Mouse (Mus musculus): ENCODE results near the gene Sgta. TPM values are rescaled to one million over a fixed set of nuclear protein-coding genes. Genes with fewer than 3 reads are reported as not detected.

Gene Sgta
- polyA plus RNA-seq, 1 experiment from 2014 or later: 262 TPM

DNA sequence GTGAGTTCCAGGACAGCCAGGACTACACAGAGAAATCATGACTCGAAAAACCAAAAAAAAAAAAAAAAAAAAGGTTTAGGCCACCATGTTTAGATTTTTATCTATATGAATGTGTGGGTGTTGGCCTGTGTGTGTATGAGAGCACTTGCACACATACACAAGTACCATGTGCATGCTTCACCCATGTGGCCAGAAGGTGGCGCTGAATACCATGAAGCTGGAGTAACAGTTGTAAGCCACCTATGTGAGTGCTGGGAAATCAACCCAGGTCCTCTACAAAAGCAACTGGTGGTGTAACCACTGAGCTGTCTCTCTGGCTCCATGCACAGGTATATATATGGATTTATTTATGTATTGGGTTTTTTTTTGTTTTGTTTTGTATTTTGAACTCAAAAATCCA is 27.0 kb upstream of the Sgta start:
- no peak overlapping the region for H3K4me2 ChIP-seq (ENCODE audit: low read depth)
- WGBS: 49% methylated on average over 2 of the region's 2 CpGs
- H3K27me3 ChIP-seq (ENCODE audit: control insufficient read depth, insufficient read depth, low read length): no peaks in the 10 kb centered on the region
- ATAC-seq (ENCODE audit: insufficient read depth, low FRiP score, low TSS enrichment): no peak
- H3K36me3 ChIP-seq (ENCODE audit: control insufficient read depth, insufficient read depth, low read length): peaks cover 2% of the 10 kb centered on the region
- H3K9me3 ChIP-seq (ENCODE audit: control insufficient read depth, low read length): no peaks in the 10 kb centered on the region
- no peak overlapping the region for H3K9ac ChIP-seq (ENCODE audit: low read length)
- no peak for DNase-seq (ENCODE audit: low spot score)
- H3K27ac ChIP-seq (ENCODE audit: low read depth, low read length): no peak overlapping the region
- H3K4me3 ChIP-seq (ENCODE audit: low read depth, low read length): no peak overlapping the region
- H3K4me1 ChIP-seq (ENCODE audit: control insufficient read depth, insufficient read depth, low read length): no peaks in the 10 kb centered on the region; the same call in 1 of the 2 replicates

DNA sequence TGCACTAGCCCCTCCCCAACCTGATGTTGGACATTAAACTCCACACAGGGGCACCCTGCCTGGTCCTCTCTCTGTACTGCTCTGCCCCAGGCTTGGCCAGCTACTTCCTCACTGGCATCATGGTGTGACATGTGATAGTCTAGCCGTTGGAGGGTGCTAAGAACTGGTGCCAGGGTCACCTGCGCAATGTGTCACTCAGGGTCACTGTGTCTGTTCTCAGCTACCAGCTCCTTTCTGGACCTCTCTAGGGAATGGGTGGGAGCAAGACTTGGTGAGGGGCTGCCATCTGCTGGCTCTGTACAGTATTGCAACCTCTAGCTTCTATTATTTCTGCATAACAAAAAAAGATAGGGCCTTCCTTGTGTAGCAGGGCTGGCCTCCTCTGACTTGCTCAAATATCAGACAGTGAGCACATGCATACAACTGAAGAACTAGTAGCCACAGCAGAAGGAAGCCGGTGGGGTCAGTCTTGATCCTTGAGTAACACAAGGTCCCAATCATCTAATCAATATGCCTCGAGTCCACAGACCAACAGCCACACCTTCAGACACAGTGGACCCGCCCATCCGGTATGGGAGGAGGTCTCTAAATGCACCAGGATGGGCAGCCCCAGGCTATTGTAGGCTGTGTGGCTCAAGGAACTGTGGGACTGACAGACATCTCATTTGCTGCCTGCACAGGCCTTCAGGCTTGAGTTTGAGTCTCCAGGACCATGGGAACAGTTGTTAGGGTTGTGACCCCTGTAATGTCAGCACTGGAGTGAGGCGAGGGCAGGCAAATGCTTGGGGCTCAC is 22.4 kb upstream of the Sgta start:
- Histone ChIP-seq H3K27ac (ENCODE audit: low read depth, low read length) (no peak overlapping the region), H3K27me3 (ENCODE audit: control insufficient read depth, insufficient read depth, low read length) (no peaks in the 10 kb centered on the region), H3K9me3 (ENCODE audit: control insufficient read depth, low read length) (no peaks in the 10 kb centered on the region), H3K36me3 (ENCODE audit: control insufficient read depth, insufficient read depth, low read length) (peaks cover 33% of the 10 kb centered on the region), H3K4me2 (ENCODE audit: low read depth) (no peak overlapping the region), H3K4me1 (ENCODE audit: control insufficient read depth, insufficient read depth, low read length) (no peaks in the 10 kb centered on the region), H3K4me3 (ENCODE audit: low read depth, low read length) (no peak overlapping the region), H3K9ac (ENCODE audit: low read length) (no peak overlapping the region)
- ATAC-seq (ENCODE audit: insufficient read depth, low FRiP score, low TSS enrichment) (peak; percentile 35; the same call in 1 of the 2 replicates), DNase-seq (ENCODE audit: low spot score) (peak; percentile 67)
- 82% methylated on average over 7 of the region's 7 CpGs for WGBS

DNA sequence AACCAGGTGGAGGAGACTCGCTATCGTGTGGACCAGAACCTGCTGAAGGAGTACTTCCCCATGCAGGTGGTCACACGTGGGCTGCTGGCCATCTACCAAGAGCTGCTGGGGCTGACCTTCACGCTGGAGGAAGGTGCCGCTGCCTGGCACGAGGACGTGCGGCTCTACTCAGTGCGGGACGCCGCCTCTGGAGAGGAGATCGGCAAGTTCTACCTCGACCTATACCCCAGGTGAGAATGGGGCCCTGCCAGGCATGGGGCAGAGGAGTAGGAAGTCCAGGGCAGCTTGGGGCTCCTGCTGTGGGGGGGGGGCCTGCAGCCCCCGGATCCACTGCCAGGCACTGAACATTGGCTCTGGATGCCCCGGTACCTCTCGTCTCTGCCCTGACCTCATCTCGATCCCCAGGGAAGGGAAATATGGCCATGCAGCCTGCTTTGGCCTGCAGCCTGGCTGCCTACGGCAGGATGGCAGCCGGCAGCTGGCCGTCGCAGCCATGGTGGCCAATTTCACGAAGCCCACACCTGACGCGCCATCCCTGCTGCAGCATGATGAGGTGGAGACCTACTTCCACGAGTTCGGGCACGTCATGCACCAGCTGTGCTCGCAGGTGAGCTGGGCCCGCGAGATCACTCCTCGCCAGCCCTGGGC is 20.2 kb upstream of the Sgta start:
- H3K36me3 ChIP-seq (ENCODE audit: control insufficient read depth, insufficient read depth, low read length): peaks cover 38% of the 10 kb centered on the region

DNA sequence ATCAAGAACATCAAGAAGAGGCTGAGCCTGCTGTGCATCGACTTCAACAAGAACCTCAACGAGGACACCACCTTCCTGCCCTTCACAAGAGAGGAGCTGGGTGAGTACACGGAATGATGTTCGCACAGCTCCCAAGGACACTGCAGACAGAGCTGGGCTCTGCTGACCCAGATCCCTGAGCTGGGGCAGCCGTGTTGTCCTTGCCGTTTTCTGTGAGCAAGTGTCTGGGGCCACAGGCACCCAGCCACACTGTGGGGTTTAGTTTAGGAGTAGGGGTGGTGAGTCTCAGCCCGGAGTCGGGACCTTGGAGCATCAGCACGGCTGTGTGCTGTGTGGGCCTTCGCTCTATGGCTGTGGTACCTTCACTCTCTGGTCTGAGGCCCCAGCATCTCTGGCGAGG is 17.9 kb upstream of the Sgta start:
- H3K27ac ChIP-seq (ENCODE audit: low read depth, low read length): no peak overlapping the region
- no peak overlapping the region for H3K4me2 ChIP-seq (ENCODE audit: low read depth)
- no peak for DNase-seq (ENCODE audit: low spot score)
- ATAC-seq (ENCODE audit: insufficient read depth, low FRiP score, low TSS enrichment): no peak
- no peaks in the 10 kb centered on the region for H3K27me3 ChIP-seq (ENCODE audit: control insufficient read depth, insufficient read depth, low read length)
- H3K36me3 ChIP-seq (ENCODE audit: control insufficient read depth, insufficient read depth, low read length): peaks cover 44% of the 10 kb centered on the region
- no peak overlapping the region for H3K9ac ChIP-seq (ENCODE audit: low read length)
- H3K4me3 ChIP-seq (ENCODE audit: low read depth, low read length): no peak overlapping the region
- 93% methylated on average over 11 of the region's 11 CpGs for WGBS
- no peaks in the 10 kb centered on the region for H3K4me1 ChIP-seq (ENCODE audit: control insufficient read depth, insufficient read depth, low read length)
- H3K9me3 ChIP-seq (ENCODE audit: control insufficient read depth, low read length): no peaks in the 10 kb centered on the region

More for the DNA sequence above, 20.2 kb upstream of the Sgta start:
- H3K9ac ChIP-seq (ENCODE audit: low read length): no peak overlapping the region
- 92% methylated on average over 31 of the region's 31 CpGs for WGBS
- H3K4me3 ChIP-seq (ENCODE audit: low read depth, low read length): no peak overlapping the region
- ATAC-seq (ENCODE audit: insufficient read depth, low FRiP score, low TSS enrichment): no peak
- H3K4me1 ChIP-seq (ENCODE audit: control insufficient read depth, insufficient read depth, low read length): no peaks in the 10 kb centered on the region
- no peaks in the 10 kb centered on the region for H3K27me3 ChIP-seq (ENCODE audit: control insufficient read depth, insufficient read depth, low read length)
- no peak overlapping the region for H3K27ac ChIP-seq (ENCODE audit: low read depth, low read length)
- H3K4me2 ChIP-seq (ENCODE audit: low read depth): no peak overlapping the region
- H3K9me3 ChIP-seq (ENCODE audit: control insufficient read depth, low read length): no peaks in the 10 kb centered on the region
- DNase-seq (ENCODE audit: low spot score): no peak

DNA sequence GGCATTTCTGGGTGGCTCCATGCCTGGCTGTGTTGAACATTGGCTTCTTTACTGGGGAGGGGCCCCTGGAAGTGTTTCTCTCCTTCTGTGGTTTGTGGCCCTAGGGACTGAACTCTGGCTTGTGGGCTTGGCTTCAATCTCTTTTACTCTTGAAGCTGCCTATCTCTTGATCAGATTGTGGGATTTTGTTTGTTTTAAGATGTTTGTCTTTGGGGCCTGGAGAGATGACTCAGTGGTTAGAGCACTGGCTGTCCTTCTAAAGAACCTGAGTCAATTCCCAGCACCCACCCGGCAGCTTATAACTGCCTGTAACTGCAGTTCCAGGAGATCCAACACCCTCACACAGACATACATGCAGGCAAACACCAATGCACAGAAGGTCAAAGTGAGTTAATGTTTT is 16.4 kb upstream of the Sgta start:
- Histone ChIP-seq H3K9ac (ENCODE audit: low read length) (no peak overlapping the region), H3K36me3 (ENCODE audit: control insufficient read depth, insufficient read depth, low read length) (peaks cover 39% of the 10 kb centered on the region), H3K4me3 (ENCODE audit: low read depth, low read length) (no peak overlapping the region), H3K27ac (ENCODE audit: low read depth, low read length) (no peak overlapping the region), H3K9me3 (ENCODE audit: control insufficient read depth, low read length) (no peaks in the 10 kb centered on the region), H3K27me3 (ENCODE audit: control insufficient read depth, insufficient read depth, low read length) (no peaks in the 10 kb centered on the region), H3K4me2 (ENCODE audit: low read depth) (no peak overlapping the region), H3K4me1 (ENCODE audit: control insufficient read depth, insufficient read depth, low read length) (no peaks in the 10 kb centered on the region)
- 81% methylated on average over 1 of the region's 1 CpGs for WGBS
- DNase-seq (ENCODE audit: low spot score) (no peak), ATAC-seq (ENCODE audit: insufficient read depth, low FRiP score, low TSS enrichment) (no peak)

DNA sequence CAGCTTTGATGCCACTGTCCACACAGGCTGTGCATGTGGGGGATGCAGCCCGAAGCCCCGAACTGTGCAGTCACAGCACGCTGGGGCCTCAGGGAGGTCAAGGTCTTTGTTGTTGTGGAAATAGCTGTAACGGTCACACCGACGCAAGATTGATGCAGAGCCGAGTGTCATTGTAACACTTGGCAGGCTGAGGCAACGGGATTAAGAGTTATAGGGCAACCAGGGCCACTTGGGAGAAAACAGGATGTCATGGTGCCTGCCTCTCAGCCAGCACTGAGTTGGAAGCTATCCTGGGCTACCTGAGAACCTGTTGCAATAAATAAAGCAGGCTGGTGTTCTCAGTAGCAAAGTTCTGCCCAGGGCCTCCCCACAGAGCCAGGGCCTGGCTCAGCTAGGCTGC is 15.8 kb upstream of the Sgta start:
- H3K27me3 ChIP-seq (ENCODE audit: control insufficient read depth, insufficient read depth, low read length): no peaks in the 10 kb centered on the region
- no peaks in the 10 kb centered on the region for H3K9me3 ChIP-seq (ENCODE audit: control insufficient read depth, low read length)
- no peak overlapping the region for H3K27ac ChIP-seq (ENCODE audit: low read depth, low read length)
- peaks cover 5% of the 10 kb centered on the region for H3K4me1 ChIP-seq (ENCODE audit: control insufficient read depth, insufficient read depth, low read length)
- H3K4me3 ChIP-seq (ENCODE audit: low read depth, low read length): no peak overlapping the region
- 55% methylated on average over 8 of the region's 8 CpGs for WGBS
- DNase-seq (ENCODE audit: low spot score) (no peak), ATAC-seq (ENCODE audit: insufficient read depth, low FRiP score, low TSS enrichment) (no peak)
- peaks cover 32% of the 10 kb centered on the region for H3K36me3 ChIP-seq (ENCODE audit: control insufficient read depth, insufficient read depth, low read length)
- H3K4me2 ChIP-seq (ENCODE audit: low read depth): no peak overlapping the region
- no peak overlapping the region for H3K9ac ChIP-seq (ENCODE audit: low read length)

DNA sequence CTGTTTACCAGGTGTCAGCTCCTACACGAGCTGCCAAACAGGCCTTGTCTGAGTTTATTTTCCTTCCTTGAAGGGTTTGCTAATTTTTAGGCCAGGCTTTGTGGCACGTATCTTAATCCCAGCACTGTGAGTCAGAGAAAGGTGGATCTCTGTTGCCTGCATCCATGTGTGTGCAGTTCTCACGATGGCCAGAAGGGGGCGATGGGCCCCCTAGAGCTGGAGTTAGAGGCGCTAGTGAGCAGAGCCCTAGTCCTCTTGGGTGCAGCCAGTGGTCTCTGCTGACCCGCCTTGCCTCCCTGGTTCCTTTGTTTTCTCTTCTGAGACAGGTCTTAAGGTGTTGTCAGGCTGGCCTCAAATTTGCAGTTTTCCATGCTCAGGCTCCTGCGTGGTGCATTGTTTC is 13.5 kb upstream of the Sgta start:
- H3K9ac ChIP-seq (ENCODE audit: low read length): no peak overlapping the region
- ATAC-seq (ENCODE audit: insufficient read depth, low FRiP score, low TSS enrichment): no peak
- 67% methylated on average over 7 of the region's 7 CpGs for WGBS
- DNase-seq (ENCODE audit: low spot score): no peak
- H3K36me3 ChIP-seq (ENCODE audit: control insufficient read depth, insufficient read depth, low read length): peaks cover 13% of the 10 kb centered on the region
- H3K27ac ChIP-seq (ENCODE audit: low read depth, low read length): no peak overlapping the region
- no peaks in the 10 kb centered on the region for H3K27me3 ChIP-seq (ENCODE audit: control insufficient read depth, insufficient read depth, low read length)
- H3K4me3 ChIP-seq (ENCODE audit: low read depth, low read length): no peak overlapping the region
- H3K4me1 ChIP-seq (ENCODE audit: control insufficient read depth, insufficient read depth, low read length): peaks cover 10% of the 10 kb centered on the region
- H3K4me2 ChIP-seq (ENCODE audit: low read depth): no peak overlapping the region
- no peaks in the 10 kb centered on the region for H3K9me3 ChIP-seq (ENCODE audit: control insufficient read depth, low read length)

DNA sequence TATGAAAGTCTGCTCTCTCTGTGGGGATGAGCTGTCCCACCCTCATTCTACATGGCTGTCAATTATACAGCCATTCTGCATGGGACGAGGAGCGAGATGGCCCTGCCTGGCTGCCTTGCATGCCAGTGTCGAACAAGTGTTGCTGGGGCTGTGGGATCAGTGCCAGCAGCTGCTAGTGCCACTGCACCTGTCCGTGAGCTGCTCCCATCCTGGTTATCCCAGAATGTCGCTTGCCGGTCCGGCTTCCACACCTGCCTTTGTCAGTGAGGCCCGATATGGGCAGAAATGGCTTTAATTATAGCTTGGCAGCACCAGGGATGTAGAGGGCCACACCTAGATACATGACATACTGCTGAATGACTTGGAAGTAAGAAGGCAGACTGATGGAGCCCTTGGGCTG is 12.3 kb upstream of the Sgta start:
- H3K9ac ChIP-seq (ENCODE audit: low read length): no peak overlapping the region
- no peak overlapping the region for H3K27ac ChIP-seq (ENCODE audit: low read depth, low read length)
- no peaks in the 10 kb centered on the region for H3K9me3 ChIP-seq (ENCODE audit: control insufficient read depth, low read length)
- ATAC-seq (ENCODE audit: insufficient read depth, low FRiP score, low TSS enrichment) (no peak), DNase-seq (ENCODE audit: low spot score) (no peak)
- peaks cover 11% of the 10 kb centered on the region for H3K36me3 ChIP-seq (ENCODE audit: control insufficient read depth, insufficient read depth, low read length)
- H3K27me3 ChIP-seq (ENCODE audit: control insufficient read depth, insufficient read depth, low read length): no peaks in the 10 kb centered on the region
- WGBS: 94% methylated on average over 8 of the region's 8 CpGs
- H3K4me3 ChIP-seq (ENCODE audit: low read depth, low read length): no peak overlapping the region
- H3K4me1 ChIP-seq (ENCODE audit: control insufficient read depth, insufficient read depth, low read length): peaks cover 10% of the 10 kb centered on the region
- no peak overlapping the region for H3K4me2 ChIP-seq (ENCODE audit: low read depth)

DNA sequence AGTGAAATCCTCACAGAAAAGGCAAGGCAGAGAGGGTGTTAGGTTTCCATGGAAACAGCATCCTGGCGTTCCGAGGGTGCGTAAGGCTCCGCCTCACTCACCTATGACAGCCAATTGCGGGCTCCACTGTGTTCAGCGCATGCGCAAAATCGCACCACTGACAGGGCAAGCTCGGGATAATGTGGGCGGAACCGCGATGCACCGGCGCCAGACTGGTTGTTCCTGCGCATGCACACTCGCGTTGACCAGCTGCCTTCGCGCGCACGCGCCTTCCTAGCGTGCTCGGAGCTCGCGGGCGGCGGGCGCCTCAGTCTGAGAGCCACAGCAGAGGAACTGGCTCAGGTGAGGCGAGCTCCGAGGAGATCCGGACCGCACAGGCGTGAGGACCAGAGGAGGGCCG is 9.9 kb upstream of the Sgta start, which contains the start of gene Thop1:
Thop1 (plus strand) TSS at position 200 of the 400 bp plus-strand sequence.
- peak; percentile 97 for ATAC-seq (ENCODE audit: insufficient read depth, low FRiP score, low TSS enrichment)
- Histone ChIP-seq H3K4me1 (ENCODE audit: control insufficient read depth, insufficient read depth, low read length) (peaks cover 10% of the 10 kb centered on the region), H3K36me3 (ENCODE audit: control insufficient read depth, insufficient read depth, low read length) (peaks cover 6% of the 10 kb centered on the region), H3K4me2 (ENCODE audit: low read depth) (peak within 1 kb of the TSS; percentile 70), H3K9me3 (ENCODE audit: control insufficient read depth, low read length) (no peaks in the 10 kb centered on the region), H3K9ac (ENCODE audit: low read length) (peak within 1 kb of the TSS; percentile 79), H3K4me3 (ENCODE audit: low read depth, low read length) (peak within 1 kb of the TSS; percentile 75), H3K27ac (ENCODE audit: low read depth, low read length) (0 out of 2 replicates have a peak within 1 kb of the TSS, but pooled peaks have one; percentile 29), H3K27me3 (ENCODE audit: control insufficient read depth, insufficient read depth, low read length) (no peaks in the 10 kb centered on the region)
- peak; percentile 98 for DNase-seq (ENCODE audit: low spot score)
- under 1% methylated on average over 34 of the region's 35 CpGs for WGBS

All from neural tube, embryonic 11.5 days (tissue).